Mouse (Mus musculus) embryonic fibroblast, embryonic 13.5 days (primary cell): ENCODE results near the gene Fam53b.

ENCODE experiments used
- CTCF ChIP-seq: IDR thresholded peaks from 2 replicates; pipeline ENCODE4 v1.5.1; 2011; ENCODE audit warnings: mild to moderate bottlenecking, control low read depth, low read length, moderate library complexity, borderline replicate concordance; ENCODE audit not compliant: insufficient read depth
- POLR2A ChIP-seq: IDR thresholded peaks from 2 replicates; pipeline ENCODE4 v1.6.1; 2011; ENCODE audit warnings: low read depth, mild to moderate bottlenecking, control low read depth, low read length, moderate library complexity

GRCm38 (mm10) chr7:132730510-132730909, 83.2 kb downstream of the Fam53b start:
- no peak for TF ChIP-seq CTCF
- no peak for TF ChIP-seq POLR2A
